Mouse (Mus musculus) bone marrow, adult 2 months (tissue): ENCODE results near the gene Etv1.

ENCODE experiments used
- CTCF ChIP-seq: fragments of 200-500 bp; IDR thresholded peaks from 2 replicates; pipeline ENCODE4 v1.5.1; 2011; ENCODE audit warnings: low read length, control low read depth; ENCODE audit not compliant: control insufficient read depth, insufficient read depth
- POLR2A ChIP-seq: fragments of 200-500 bp; IDR thresholded peaks from 2 replicates; pipeline ENCODE4 v1.6.1; 2011; ENCODE audit warnings: low read depth, mild to moderate bottlenecking, control low read depth, low read length, borderline replicate concordance; ENCODE audit not compliant: control insufficient read depth

DNA sequence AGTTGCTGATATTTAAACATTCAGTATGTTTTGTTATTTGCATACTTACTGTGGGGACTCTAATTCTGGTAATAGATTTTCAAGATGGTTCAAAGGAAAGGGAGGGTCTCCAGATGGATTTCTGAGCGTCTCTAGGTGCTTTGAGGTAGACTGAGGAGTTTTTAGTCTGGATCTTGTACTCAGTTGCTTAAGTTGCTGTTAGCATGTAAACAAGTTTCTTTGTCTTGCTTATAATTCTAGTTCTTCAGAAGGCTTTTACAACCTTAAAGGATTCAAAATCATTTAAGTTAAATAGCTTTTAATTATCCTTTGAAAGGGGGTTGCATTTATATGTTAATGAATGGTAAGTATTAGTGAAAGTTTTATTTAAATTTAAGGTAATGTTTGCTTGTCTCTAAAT lies 5.0 kb downstream of the Etv1 start:
- TF ChIP-seq CTCF (no peak), POLR2A (no peak)
